Comparison of ENCODE assay signal across 8 mouse cellular contexts in genomic region chr9:56947481-56947880, GRCm38 (mm10). TPM values are rescaled to one million over a fixed set of nuclear protein-coding genes. Genes with fewer than 3 reads are reported as not detected.
A peak's percentile ranks its signal among the peaks of the same experiment; 100 is the strongest.
DNase-seq lines count a peak whose midpoint lies in the region; ATAC-seq and TF ChIP-seq lines count a peak whose summit lies in the region.
"Not testable (repeated sequence)": the region's sequence is repeated elsewhere in the genome, so short reads cannot be mapped to it uniquely, and the experiment has no call there.

No protein-coding gene starts in this region.

- peak; percentile 41 for DNase-seq in ES-CJ7 (ENCODE audit: low read depth, low spot score)
- peak; percentile 31 for DNase-seq in adrenal gland, postnatal 25 days
- peak; percentile 17 to 22 for DNase-seq in heart, adult 2 months
- DNase-seq in kidney, postnatal 10 days = peak; percentile 66
- DNase-seq in liver, embryonic 14.5 days (ENCODE audit: low read depth in 3 of 3, low spot score in 3 of 3) = not testable (repeated sequence)
- DNase-seq in thymus, postnatal 14 days = peak; percentile 61

- 0 out of 2 replicates have a peak, but pooled peaks have one; percentile 27 for ATAC-seq in common myeloid progenitor, adult 5-6 weeks (replicated peaks; ENCODE audit: low read depth, poor library complexity, severe bottlenecking)
- not testable (repeated sequence) for ATAC-seq in liver, embryonic 14.5 days (ENCODE audit: insufficient read depth)
- peak; percentile 43; the same call in 1 of the 2 replicates for ATAC-seq in neutrophil, adult 5-6 weeks (ENCODE audit: extremely low read depth, insufficient number of reproducible peaks, low FRiP score, poor library complexity, severe bottlenecking)

- TF ChIP-seq EP300 in heart, adult 2 months (IDR thresholded peaks at IDR 0.05; ENCODE audit: insufficient read depth, low read depth, low read length); liver, embryonic 14.5 days (IDR thresholded peaks at IDR 0.05; ENCODE audit: low read depth): not testable (repeated sequence)

- not testable (repeated sequence) for H3K79me2 ChIP-seq in heart, adult 2 months (replicated peaks; ENCODE audit: control insufficient read depth, insufficient read depth, low read length)

- TF ChIP-seq POLR2A in heart, adult 2 months (IDR thresholded peaks at IDR 0.05; ENCODE audit: insufficient read depth, low read depth, low read length) = not testable (repeated sequence)

- not testable (repeated sequence) for H3K27me3 ChIP-seq in heart, adult 2 months (ENCODE audit: control insufficient read depth, insufficient read depth, low read length); liver, embryonic 14.5 days (ENCODE audit: control insufficient read depth, insufficient read depth, low read length)

- not testable (repeated sequence) for H3K27ac ChIP-seq in heart, adult 2 months; liver, embryonic 14.5 days

- H3K9me3 ChIP-seq in liver, embryonic 14.5 days (ENCODE audit: control insufficient read depth, low read length) = not testable (repeated sequence)

- H3K36me3 ChIP-seq in heart, adult 2 months (ENCODE audit: control insufficient read depth, insufficient read depth, low read length); liver, embryonic 14.5 days (replicated peaks; ENCODE audit: control insufficient read depth, insufficient read depth, low read depth): not testable (repeated sequence)

- not testable (repeated sequence) for H3K4me3 ChIP-seq in heart, adult 2 months; liver, embryonic 14.5 days (ENCODE audit: insufficient read depth in 1 of 2, low read depth in 2 of 2, low read length in 2 of 2)

- intact Hi-C loops in heart, adult 2 months (cut with DNase I) = loop anchor here (5.0 kb wide), 1 partner anchor 185 kb away; the partner anchor contains the start of gene Man2c1

- WGBS in heart, adult 2 months = 25% methylated on average over 3 of the region's 3 CpGs
- 18% methylated on average over 3 of the region's 3 CpGs for WGBS in liver, embryonic 14.5 days (ENCODE audit: insufficient replicate concordance)

- peak; percentile 84 for TF ChIP-seq CTCF in heart, adult 2 months (IDR thresholded peaks at IDR 0.05)
- TF ChIP-seq CTCF in liver, embryonic 14.5 days (IDR thresholded peaks at IDR 0.05; ENCODE audit: low read depth) = peak; percentile 72

- H3K4me2 ChIP-seq in liver, embryonic 14.5 days (ENCODE audit: low read depth) = not testable (repeated sequence)

- H3K9ac ChIP-seq in heart, adult 2 months (ENCODE audit: low read depth, low read length); liver, embryonic 14.5 days (replicated peaks): not testable (repeated sequence)

- H3K4me1 ChIP-seq in heart, adult 2 months (ENCODE audit: control insufficient read depth, insufficient read depth, low read length) = not testable (repeated sequence)
- H3K4me1 ChIP-seq in liver, embryonic 14.5 days (replicated peaks; ENCODE audit: control insufficient read depth in 2 of 2, insufficient read depth in 2 of 2, low read length in 1 of 2) = peaks cover 8 to 11% of the 10 kb centered on the region in 2 experiments

RNA-seq across cellular contexts. Expression of gene Snupn, which starts 3.2 kb away (rescaled TPM):
- 15.0 and 16.4 TPM in 2 replicates for total RNA-seq in adrenal gland, postnatal 25 days (2021)
- total RNA-seq in common myeloid progenitor, adult 5-6 weeks (2017) = 8.9 and 12.1 TPM in 2 replicates
- 10 to 100 TPM in 1 of 2 experiments, 1 to 10 TPM in 1; 9.3 to 10.2 TPM for total RNA-seq in heart, adult 2 months (2021)
- 5.7 and 9.5 TPM in 2 replicates for polyA plus RNA-seq in heart, adult 2 months (2012; rRNA removed)
- polyA plus RNA-seq in liver, embryonic 14.5 days (2012; rRNA removed) = 3.6 and 4.6 TPM in 2 replicates
- 8.7 and 8.8 TPM in 2 replicates for polyA plus RNA-seq in liver, embryonic 14.5 days (2014; fragmentation: Nextera tagmentation; extraction: Ambion mirVana)
- total RNA-seq in neutrophil, adult 5-6 weeks (2017) = 5.2 and 5.6 TPM in 2 replicates

RNA-seq across cellular contexts. Expression of gene Imp3, which starts 10.2 kb away (rescaled TPM):
- 87.0 and 105 TPM in 2 replicates for total RNA-seq in adrenal gland, postnatal 25 days (2021)
- 81.4 and 89.8 TPM in 2 replicates for total RNA-seq in common myeloid progenitor, adult 5-6 weeks (2017)
- total RNA-seq in heart, adult 2 months (2021) = 10 to 100 TPM; 54.0 to 63.3 TPM
- 75.6 and 87.1 TPM in 2 replicates for polyA plus RNA-seq in heart, adult 2 months (2012; rRNA removed)
- 69.2 and 93.9 TPM in 2 replicates for polyA plus RNA-seq in liver, embryonic 14.5 days (2012; rRNA removed)
- 49.0 and 49.8 TPM in 2 replicates for polyA plus RNA-seq in liver, embryonic 14.5 days (2014; fragmentation: Nextera tagmentation; extraction: Ambion mirVana)
- 31.1 and 36.7 TPM in 2 replicates for total RNA-seq in neutrophil, adult 5-6 weeks (2017)

RNA-seq across cellular contexts. Expression of gene Snx33, which starts 19.3 kb away (rescaled TPM):
- total RNA-seq in adrenal gland, postnatal 25 days (2021) = 28.6 and 35.1 TPM in 2 replicates
- 4.7 and 4.8 TPM in 2 replicates for total RNA-seq in common myeloid progenitor, adult 5-6 weeks (2017)
- 10 to 100 TPM in 1 of 2 experiments, 1 to 10 TPM in 1; 6.7 to 10.0 TPM for total RNA-seq in heart, adult 2 months (2021)
- polyA plus RNA-seq in heart, adult 2 months (2012; rRNA removed) = 7.8 and 8.8 TPM in 2 replicates
- 0.74 and 0.78 TPM in 2 replicates for polyA plus RNA-seq in liver, embryonic 14.5 days (2012; rRNA removed)
- polyA plus RNA-seq in liver, embryonic 14.5 days (2014; fragmentation: Nextera tagmentation; extraction: Ambion mirVana) = 0.62 and 0.66 TPM in 2 replicates
- total RNA-seq in neutrophil, adult 5-6 weeks (2017) = 8.6 and 9.2 TPM in 2 replicates

RNA-seq across cellular contexts. Expression of gene Ptpn9, which starts 47.2 kb away (rescaled TPM):
- 46.9 and 60.9 TPM in 2 replicates for total RNA-seq in adrenal gland, postnatal 25 days (2021)
- 5.7 and 11.5 TPM in 2 replicates for total RNA-seq in common myeloid progenitor, adult 5-6 weeks (2017)
- 1 to 10 TPM; 8.2 to 9.5 TPM for total RNA-seq in heart, adult 2 months (2021)
- polyA plus RNA-seq in heart, adult 2 months (2012; rRNA removed) = 7.5 and 13.6 TPM in 2 replicates
- polyA plus RNA-seq in liver, embryonic 14.5 days (2012; rRNA removed) = 3.1 and 3.4 TPM in 2 replicates
- 2.7 and 4.0 TPM in 2 replicates for polyA plus RNA-seq in liver, embryonic 14.5 days (2014; fragmentation: Nextera tagmentation; extraction: Ambion mirVana)
- total RNA-seq in neutrophil, adult 5-6 weeks (2017) = 9.0 and 10.8 TPM in 2 replicates
